Mouse (Mus musculus): ENCODE data around the gene Rpap3. TPM values are rescaled to one million over a fixed set of nuclear protein-coding genes. Genes with fewer than 3 reads are reported as not detected.

The Rpap3 gene
- polyA plus RNA-seq, 1 experiment from 2014 or later, result 25.4 TPM

DNA sequence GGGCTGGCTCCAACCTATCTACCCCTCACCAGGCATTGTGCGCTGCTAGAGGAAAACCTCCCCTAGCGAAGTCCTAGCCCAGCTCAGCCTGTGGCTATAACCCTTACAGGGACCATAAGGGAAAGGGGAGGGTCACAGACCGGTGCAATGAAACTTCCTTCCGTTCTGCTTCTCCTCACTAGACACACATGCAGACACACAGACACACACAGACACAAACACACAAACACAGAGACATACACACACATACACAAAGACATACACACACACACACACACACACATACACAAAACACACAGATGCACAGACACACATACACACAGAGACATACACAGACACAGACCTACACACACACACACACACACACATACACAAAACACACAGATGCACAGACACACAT is 37.0 kb upstream of the Rpap3 start:
- H3K4me1 ChIP-seq (ENCODE audit: control insufficient read depth, insufficient read depth, low read length), result peaks cover 7% of the 10 kb centered on the region; the same call in 1 of the 2 replicates
- no peak overlapping the region for H3K27ac ChIP-seq (replicated peaks; ENCODE audit: low read depth, low read length)
- no peak overlapping the region for H3K9ac ChIP-seq (ENCODE audit: low read depth, low read length)
- DNase-seq (ENCODE audit: low spot score) (no peak), ATAC-seq (ENCODE audit: low read depth) (no peak)
- 0 out of 2 replicates have a peak, but pooled peaks cover 3% of the 10 kb centered on the region for H3K9me3 ChIP-seq (ENCODE audit: control insufficient read depth, low read length)
- H3K27me3 ChIP-seq (replicated peaks; ENCODE audit: control insufficient read depth, insufficient read depth, low read length), result no peaks in the 10 kb centered on the region
- WGBS, result 72% methylated on average over 4 of the region's 4 CpGs
- no peak overlapping the region for H3K4me2 ChIP-seq (ENCODE audit: low read depth, low read length)
- no peaks in the 10 kb centered on the region for H3K36me3 ChIP-seq (ENCODE audit: control insufficient read depth, insufficient read depth, low read length)
- no peak overlapping the region for H3K4me3 ChIP-seq (ENCODE audit: low read depth, low read length)

DNA sequence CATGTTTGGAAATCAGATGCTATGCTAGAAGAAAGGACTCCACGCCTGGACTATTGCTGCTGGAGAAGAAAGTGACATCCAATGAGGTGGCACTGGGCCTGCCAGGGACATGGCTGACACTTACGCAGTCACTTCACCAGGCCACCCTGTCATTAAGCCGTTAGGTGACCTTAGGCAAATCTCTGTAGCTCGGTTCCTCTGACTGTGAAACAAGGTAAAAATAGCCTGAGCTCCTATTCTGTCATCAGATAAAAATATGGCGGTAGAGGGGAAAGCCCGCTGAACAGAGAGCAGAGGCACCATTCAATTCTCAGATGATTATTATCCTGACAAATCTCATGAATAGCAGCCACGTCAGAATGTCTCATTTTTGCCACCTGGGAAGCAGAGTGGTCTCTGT is 36.4 kb upstream of the Rpap3 start:
- no peak overlapping the region for H3K4me2 ChIP-seq (ENCODE audit: low read depth, low read length)
- H3K9me3 ChIP-seq (ENCODE audit: control insufficient read depth, low read length), result 0 out of 2 replicates have a peak, but pooled peaks cover 3% of the 10 kb centered on the region
- WGBS, result 62% methylated on average over 7 of the region's 7 CpGs
- no peak overlapping the region for H3K9ac ChIP-seq (ENCODE audit: low read depth, low read length)
- ATAC-seq (ENCODE audit: low read depth) (no peak), DNase-seq (ENCODE audit: low spot score) (no peak)
- no peaks in the 10 kb centered on the region for H3K36me3 ChIP-seq (ENCODE audit: control insufficient read depth, insufficient read depth, low read length)
- no peak overlapping the region for H3K27ac ChIP-seq (replicated peaks; ENCODE audit: low read depth, low read length)
- no peak overlapping the region for H3K4me3 ChIP-seq (ENCODE audit: low read depth, low read length)
- H3K27me3 ChIP-seq (replicated peaks; ENCODE audit: control insufficient read depth, insufficient read depth, low read length), result no peaks in the 10 kb centered on the region
- peaks cover 7% of the 10 kb centered on the region; the same call in 1 of the 2 replicates for H3K4me1 ChIP-seq (ENCODE audit: control insufficient read depth, insufficient read depth, low read length)

DNA sequence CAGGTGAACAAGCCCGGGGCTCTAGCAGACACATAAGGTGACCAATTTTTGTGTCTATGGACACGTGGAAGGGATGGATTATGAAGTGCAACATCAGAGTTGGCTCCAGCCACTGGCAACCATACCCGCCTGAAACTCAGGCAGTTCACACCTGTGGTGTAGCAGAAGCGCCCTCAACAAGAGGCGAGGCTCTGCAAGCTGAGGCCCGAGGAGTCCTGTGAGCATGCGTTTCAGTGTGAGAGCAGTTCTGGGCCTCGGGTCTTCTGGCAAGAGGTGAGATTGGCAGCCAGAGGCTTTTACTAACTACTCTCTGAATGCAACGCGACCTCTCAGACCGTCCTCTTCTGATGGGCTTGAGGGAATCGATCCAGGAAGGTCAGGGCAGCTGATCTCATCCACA is 36.0 kb upstream of the Rpap3 start:
- Histone ChIP-seq H3K9ac (ENCODE audit: low read depth, low read length) (no peak overlapping the region), H3K9me3 (ENCODE audit: control insufficient read depth, low read length) (0 out of 2 replicates have a peak, but pooled peaks cover 3% of the 10 kb centered on the region), H3K27ac (replicated peaks; ENCODE audit: low read depth, low read length) (no peak overlapping the region), H3K4me3 (ENCODE audit: low read depth, low read length) (no peak overlapping the region), H3K27me3 (replicated peaks; ENCODE audit: control insufficient read depth, insufficient read depth, low read length) (no peaks in the 10 kb centered on the region), H3K4me1 (ENCODE audit: control insufficient read depth, insufficient read depth, low read length) (peaks cover 7% of the 10 kb centered on the region; the same call in 1 of the 2 replicates), H3K36me3 (ENCODE audit: control insufficient read depth, insufficient read depth, low read length) (no peaks in the 10 kb centered on the region), H3K4me2 (ENCODE audit: low read depth, low read length) (no peak overlapping the region)
- no peak for ATAC-seq (ENCODE audit: low read depth)
- no peak for DNase-seq (ENCODE audit: low spot score)
- 71% methylated on average over 12 of the region's 12 CpGs for WGBS

DNA sequence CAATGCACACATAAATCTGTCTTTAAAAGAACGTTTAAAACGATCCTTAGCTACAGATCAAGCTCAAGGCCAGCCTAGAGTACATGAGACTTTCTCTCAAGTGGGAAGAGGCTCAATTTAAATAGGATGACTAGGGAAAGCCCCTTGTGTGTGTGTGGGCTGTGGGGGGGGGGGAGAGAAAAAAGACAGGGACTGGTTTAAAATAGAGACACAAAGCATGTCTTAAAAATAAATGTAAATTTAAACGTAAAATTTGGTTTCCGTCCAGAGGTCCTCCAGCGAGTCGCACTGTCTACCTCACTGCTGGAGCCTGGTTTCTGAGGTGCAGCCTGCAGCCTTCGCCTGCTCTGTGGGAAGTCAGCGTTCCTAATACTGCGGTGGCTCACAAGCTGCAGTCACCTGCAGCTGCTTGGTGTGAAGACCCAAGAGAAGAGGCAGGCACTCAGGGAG is 34.7 kb upstream of the Rpap3 start:
- H3K9ac ChIP-seq (ENCODE audit: low read depth, low read length), result no peak overlapping the region
- ATAC-seq (ENCODE audit: low read depth) (no peak), DNase-seq (ENCODE audit: low spot score) (no peak)
- H3K4me1 ChIP-seq (ENCODE audit: control insufficient read depth, insufficient read depth, low read length), result peaks cover 6% of the 10 kb centered on the region; the same call in 1 of the 2 replicates
- 0 out of 2 replicates have a peak, but pooled peaks cover 3% of the 10 kb centered on the region for H3K9me3 ChIP-seq (ENCODE audit: control insufficient read depth, low read length)
- H3K4me3 ChIP-seq (ENCODE audit: low read depth, low read length), result no peak overlapping the region
- no peaks in the 10 kb centered on the region for H3K27me3 ChIP-seq (replicated peaks; ENCODE audit: control insufficient read depth, insufficient read depth, low read length)
- WGBS, result 86% methylated on average over 9 of the region's 9 CpGs
- no peak overlapping the region for H3K4me2 ChIP-seq (ENCODE audit: low read depth, low read length)
- no peaks in the 10 kb centered on the region for H3K36me3 ChIP-seq (ENCODE audit: control insufficient read depth, insufficient read depth, low read length)
- H3K27ac ChIP-seq (replicated peaks; ENCODE audit: low read depth, low read length), result no peak overlapping the region

DNA sequence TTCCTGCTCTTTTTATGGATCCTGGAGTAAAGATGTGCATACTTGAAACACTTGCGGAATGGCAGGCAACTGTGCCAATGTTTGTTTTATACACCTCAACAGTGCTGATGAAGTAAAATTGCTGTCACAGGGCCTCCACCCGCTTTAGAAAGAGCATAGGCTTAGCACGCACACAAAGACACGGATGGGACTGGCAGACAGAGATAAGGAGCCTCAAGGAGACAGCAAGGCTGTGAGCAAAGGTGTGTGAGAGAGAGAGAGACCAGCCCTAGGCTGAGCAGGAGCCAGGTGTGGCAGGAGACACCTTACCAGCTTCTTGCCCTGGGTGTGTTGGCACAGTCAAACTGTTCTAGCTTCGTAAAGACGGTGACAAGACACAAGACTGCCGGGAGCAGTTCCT is 33.3 kb upstream of the Rpap3 start:
- 87% methylated on average over 7 of the region's 7 CpGs for WGBS

DNA sequence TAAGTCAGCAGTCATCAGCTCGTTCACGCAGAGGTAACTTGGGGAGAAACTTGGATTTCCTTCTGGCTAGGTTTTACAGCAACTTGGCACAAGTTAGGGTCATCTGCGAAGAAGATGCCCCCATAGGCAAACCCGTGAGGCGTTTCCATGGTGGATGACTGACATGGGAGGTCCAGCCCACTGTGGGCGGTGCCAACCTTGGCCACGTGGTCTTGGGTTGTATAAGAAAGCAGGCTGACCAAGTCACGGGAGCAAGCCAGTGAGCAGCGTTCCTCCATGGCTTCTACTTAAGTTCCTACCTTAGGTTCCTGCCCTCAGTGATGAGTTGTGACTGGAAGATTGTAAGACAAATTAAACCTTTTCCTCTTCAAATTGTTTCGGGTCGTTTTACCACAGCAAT is 26.4 kb upstream of the Rpap3 start:
- no peaks in the 10 kb centered on the region for H3K36me3 ChIP-seq (ENCODE audit: control insufficient read depth, insufficient read depth, low read length)
- H3K9me3 ChIP-seq (ENCODE audit: control insufficient read depth, low read length), result 0 out of 2 replicates have a peak, but pooled peaks cover 3% of the 10 kb centered on the region
- DNase-seq (ENCODE audit: low spot score) (no peak), ATAC-seq (ENCODE audit: low read depth) (no peak)
- no peak overlapping the region for H3K4me3 ChIP-seq (ENCODE audit: low read depth, low read length)
- no peak overlapping the region for H3K27ac ChIP-seq (replicated peaks; ENCODE audit: low read depth, low read length)
- no peaks in the 10 kb centered on the region for H3K4me1 ChIP-seq (ENCODE audit: control insufficient read depth, insufficient read depth, low read length)
- H3K27me3 ChIP-seq (replicated peaks; ENCODE audit: control insufficient read depth, insufficient read depth, low read length), result no peaks in the 10 kb centered on the region
- 91% methylated on average over 11 of the region's 11 CpGs for WGBS
- no peak overlapping the region for H3K4me2 ChIP-seq (ENCODE audit: low read depth, low read length)
- no peak overlapping the region for H3K9ac ChIP-seq (ENCODE audit: low read depth, low read length)

More for the DNA sequence above, 33.3 kb upstream of the Rpap3 start:
- Histone ChIP-seq H3K4me3 (ENCODE audit: low read depth, low read length) (no peak overlapping the region), H3K36me3 (ENCODE audit: control insufficient read depth, insufficient read depth, low read length) (no peaks in the 10 kb centered on the region), H3K27me3 (replicated peaks; ENCODE audit: control insufficient read depth, insufficient read depth, low read length) (no peaks in the 10 kb centered on the region), H3K9ac (ENCODE audit: low read depth, low read length) (no peak overlapping the region), H3K4me1 (ENCODE audit: control insufficient read depth, insufficient read depth, low read length) (no peaks in the 10 kb centered on the region), H3K4me2 (ENCODE audit: low read depth, low read length) (no peak overlapping the region), H3K27ac (replicated peaks; ENCODE audit: low read depth, low read length) (no peak overlapping the region), H3K9me3 (ENCODE audit: control insufficient read depth, low read length) (0 out of 2 replicates have a peak, but pooled peaks cover 3% of the 10 kb centered on the region)
- DNase-seq (ENCODE audit: low spot score), result no peak
- ATAC-seq (ENCODE audit: low read depth), result no peak

DNA sequence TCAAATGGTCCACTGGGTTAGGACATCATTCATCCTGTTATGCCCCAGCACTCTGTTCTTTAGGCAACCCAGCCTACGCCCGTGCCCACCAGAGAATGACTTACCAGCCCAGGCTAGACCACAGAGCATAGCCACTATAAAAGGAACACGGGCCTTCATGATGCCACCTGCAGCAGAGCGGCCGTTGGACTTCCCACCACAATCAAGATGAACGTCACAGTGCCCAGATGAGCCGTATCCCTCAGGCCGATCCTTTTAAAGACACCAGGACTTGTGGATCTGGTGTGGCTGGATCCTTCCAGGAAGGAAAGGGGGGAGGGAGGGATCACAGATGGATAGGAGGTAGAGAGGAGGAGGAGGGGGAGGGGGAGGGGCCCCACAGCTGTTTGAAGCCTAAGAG is 25.5 kb upstream of the Rpap3 start, which contains the start of gene Endou:
TSS of gene Endou (minus strand) at position 229 of the 400 bp plus-strand sequence.
- Histone ChIP-seq H3K4me1 (ENCODE audit: control insufficient read depth, insufficient read depth, low read length) (no peaks in the 10 kb centered on the region), H3K36me3 (ENCODE audit: control insufficient read depth, insufficient read depth, low read length) (no peaks in the 10 kb centered on the region), H3K27ac (replicated peaks; ENCODE audit: low read depth, low read length) (no peak within 1 kb of the TSS), H3K4me3 (ENCODE audit: low read depth, low read length) (no peak within 1 kb of the TSS), H3K9ac (ENCODE audit: low read depth, low read length) (no peak within 1 kb of the TSS), H3K4me2 (ENCODE audit: low read depth, low read length) (no peak within 1 kb of the TSS), H3K27me3 (replicated peaks; ENCODE audit: control insufficient read depth, insufficient read depth, low read length) (no peaks in the 10 kb centered on the region), H3K9me3 (ENCODE audit: control insufficient read depth, low read length) (0 out of 2 replicates have a peak, but pooled peaks cover 3% of the 10 kb centered on the region)
- ATAC-seq (ENCODE audit: low read depth), result no peak
- WGBS, result 90% methylated on average over 8 of the region's 8 CpGs
- DNase-seq (ENCODE audit: low spot score), result no peak

DNA sequence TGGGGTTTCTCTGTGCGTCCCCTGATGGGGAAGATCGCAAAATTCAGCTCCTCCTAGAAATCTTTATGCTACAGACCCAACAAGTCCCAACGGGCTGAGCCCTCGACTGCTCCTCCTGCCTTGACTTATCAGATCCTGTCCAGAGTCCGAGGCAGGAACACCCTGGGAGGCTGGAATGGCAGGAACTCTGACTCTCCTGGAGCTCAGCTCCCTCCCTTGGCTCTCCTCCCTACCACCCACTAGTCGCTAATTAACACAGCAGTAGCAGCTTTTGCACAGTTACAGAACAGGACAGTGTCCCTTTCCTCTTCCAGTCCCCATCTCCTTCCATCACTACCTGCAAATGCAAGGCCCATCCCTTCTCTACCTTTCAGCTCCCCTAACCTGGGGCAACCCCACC is 24.7 kb upstream of the Rpap3 start:
- no peak overlapping the region for H3K4me2 ChIP-seq (ENCODE audit: low read depth, low read length)
- no peaks in the 10 kb centered on the region for H3K27me3 ChIP-seq (replicated peaks; ENCODE audit: control insufficient read depth, insufficient read depth, low read length)
- no peak for DNase-seq (ENCODE audit: low spot score)
- no peaks in the 10 kb centered on the region for H3K4me1 ChIP-seq (ENCODE audit: control insufficient read depth, insufficient read depth, low read length)
- H3K9me3 ChIP-seq (ENCODE audit: control insufficient read depth, low read length), result 0 out of 2 replicates have a peak, but pooled peaks cover 3% of the 10 kb centered on the region
- H3K27ac ChIP-seq (replicated peaks; ENCODE audit: low read depth, low read length), result no peak overlapping the region
- no peak overlapping the region for H3K4me3 ChIP-seq (ENCODE audit: low read depth, low read length)
- H3K36me3 ChIP-seq (ENCODE audit: control insufficient read depth, insufficient read depth, low read length), result no peaks in the 10 kb centered on the region
- 45% methylated on average over 6 of the region's 6 CpGs for WGBS
- no peak for ATAC-seq (ENCODE audit: low read depth)
- no peak overlapping the region for H3K9ac ChIP-seq (ENCODE audit: low read depth, low read length)

DNA sequence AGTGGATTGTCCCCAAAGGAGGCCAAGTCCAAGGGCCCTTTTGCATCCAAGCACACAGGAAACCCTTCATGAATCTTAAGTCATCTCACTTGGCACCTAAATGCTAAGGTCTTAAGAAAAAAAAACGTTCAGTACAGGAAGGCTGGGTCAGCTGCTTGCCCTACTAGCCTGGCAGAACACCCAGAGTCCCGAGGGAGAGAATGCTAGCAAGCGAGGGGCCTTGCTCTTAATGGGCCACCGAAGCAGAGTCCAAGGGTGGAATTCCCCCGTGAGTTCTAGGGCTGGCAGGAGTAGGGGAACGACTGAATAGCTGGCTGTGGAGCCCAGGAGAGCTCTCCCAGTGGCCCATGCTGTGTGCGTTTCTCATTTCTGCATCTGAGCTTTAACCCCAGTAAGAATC is 23.2 kb upstream of the Rpap3 start:
- 0 out of 2 replicates have a peak, but pooled peaks cover 3% of the 10 kb centered on the region for H3K9me3 ChIP-seq (ENCODE audit: control insufficient read depth, low read length)
- ATAC-seq (ENCODE audit: low read depth) (no peak), DNase-seq (ENCODE audit: low spot score) (no peak)
- no peaks in the 10 kb centered on the region for H3K36me3 ChIP-seq (ENCODE audit: control insufficient read depth, insufficient read depth, low read length)
- no peaks in the 10 kb centered on the region for H3K27me3 ChIP-seq (replicated peaks; ENCODE audit: control insufficient read depth, insufficient read depth, low read length)
- WGBS, result 61% methylated on average over 6 of the region's 7 CpGs
- H3K4me3 ChIP-seq (ENCODE audit: low read depth, low read length), result no peak overlapping the region
- no peaks in the 10 kb centered on the region for H3K4me1 ChIP-seq (ENCODE audit: control insufficient read depth, insufficient read depth, low read length)
- no peak overlapping the region for H3K4me2 ChIP-seq (ENCODE audit: low read depth, low read length)
- no peak overlapping the region for H3K9ac ChIP-seq (ENCODE audit: low read depth, low read length)
- no peak overlapping the region for H3K27ac ChIP-seq (replicated peaks; ENCODE audit: low read depth, low read length)
